ENCODE assay signal across 18 mouse cellular contexts in genomic region chr14:101804119-101804518, GRCm38 (mm10).
A peak's percentile ranks its signal among the peaks of the same experiment; 100 is the strongest.
DNase-seq lines count a peak whose midpoint lies in the region; ATAC-seq and TF ChIP-seq lines count a peak whose summit lies in the region.
"Had no signal": no experiment of that assay in that cellular context is flagged by ENCODE, and none has a peak within 500 bp of the region (broad histone marks: within the 10 kb centered on the region; RNA-seq: fewer than 3 reads in every experiment).

No protein-coding gene starts in this region.

- peak overlapping the region; percentile 63 for H3K27ac ChIP-seq in kidney, adult 2 months (ENCODE audit: insufficient read depth, low read depth, low read length)
- H3K27ac ChIP-seq in lung, postnatal 0 days (ENCODE audit: low read length): peak overlapping the region; percentile 83
- H3K27ac ChIP-seq: forebrain, embryonic 13.5 days; heart, embryonic 13.5 days; hindbrain, embryonic 12.5 days; neural tube, embryonic 15.5 days had no signal

- no peaks in the 10 kb centered on the region for H3K9me3 ChIP-seq in lung, postnatal 0 days (ENCODE audit: low read length)
- H3K9me3 ChIP-seq: forebrain, embryonic 13.5 days; heart, embryonic 13.5 days; hindbrain, embryonic 12.5 days; neural tube, embryonic 15.5 days had no signal

- no peak overlapping the region for H3K4me3 ChIP-seq in kidney, adult 2 months (ENCODE audit: insufficient read depth, low read depth, low read length)
- no peak overlapping the region for H3K4me3 ChIP-seq in lung, postnatal 0 days (ENCODE audit: low read depth, low read length)
- H3K4me3 ChIP-seq: forebrain, embryonic 13.5 days; heart, embryonic 13.5 days; hindbrain, embryonic 12.5 days; neural tube, embryonic 15.5 days had no signal

- H3K36me3 ChIP-seq in kidney, adult 2 months (ENCODE audit: control insufficient read depth, insufficient read depth, low read length): no peaks in the 10 kb centered on the region
- H3K36me3 ChIP-seq in lung, postnatal 0 days (ENCODE audit: insufficient read depth, low read length): no peaks in the 10 kb centered on the region
- H3K36me3 ChIP-seq: heart, embryonic 13.5 days; hindbrain, embryonic 12.5 days; neural tube, embryonic 15.5 days had no signal

- TF ChIP-seq CTCF in kidney, adult 2 months (conservative IDR thresholded peaks at IDR 0.05; ENCODE audit: insufficient read depth, insufficient read length, low read depth, low read length): no peak
- no peak for TF ChIP-seq CTCF in lung, postnatal 0 days (IDR thresholded peaks at IDR 0.05)

- peaks cover 17% of the 10 kb centered on the region for H3K4me1 ChIP-seq in kidney, adult 2 months (ENCODE audit: control insufficient read depth, insufficient read depth, low read length)
- H3K4me1 ChIP-seq in lung, postnatal 0 days (ENCODE audit: insufficient read depth, low read depth, low read length): peaks cover 15% of the 10 kb centered on the region; the same call in 1 of the 2 replicates
- H3K4me1 ChIP-seq: forebrain, embryonic 13.5 days; neural tube, embryonic 15.5 days had no signal

- peak; percentile 90 for TF ChIP-seq EP300 in lung, postnatal 0 days (IDR thresholded peaks at IDR 0.05)

- ATAC-seq in lung, postnatal 0 days: peak; percentile 72
- peak; percentile 87 for ATAC-seq in megakaryocyte progenitor cell, adult 5-6 weeks (replicated peaks; ENCODE audit: poor library complexity)
- ATAC-seq: forebrain, embryonic 13.5 days had no signal

- no peak overlapping the region for H3K9ac ChIP-seq in lung, postnatal 0 days (replicated peaks; ENCODE audit: low read depth)
- H3K9ac ChIP-seq: forebrain, embryonic 13.5 days; heart, embryonic 13.5 days; hindbrain, embryonic 12.5 days; neural tube, embryonic 15.5 days had no signal

- no peak overlapping the region for H3K4me2 ChIP-seq in lung, postnatal 0 days (replicated peaks; ENCODE audit: low read depth, low read length)
- H3K4me2 ChIP-seq: forebrain, embryonic 13.5 days; heart, embryonic 13.5 days; hindbrain, embryonic 12.5 days; midbrain, embryonic 11.5 days; neural tube, embryonic 15.5 days had no signal

- no peak for TF ChIP-seq POLR2A in kidney, adult 2 months (IDR thresholded peaks at IDR 0.05; ENCODE audit: low read depth, low read length)

- no peak for DNase-seq in kidney, adult 2 months
- no peak for DNase-seq in kidney, adult 8-10 months
- DNase-seq in lung, postnatal 0 days (ENCODE audit: low spot score): peak; percentile 72
- no peak for DNase-seq in lung, postnatal 14 days
- no peak for DNase-seq in left cerebral cortex, postnatal 36 days (ENCODE audit: low spot score in 2 of 2)
- no peak for DNase-seq in heart, postnatal 36 days
- DNase-seq: gastrocnemius, postnatal 14 days; kidney, adult 9 months; liver; lung, adult 18-20 months; right cerebral cortex, postnatal 4 days; thymus, postnatal 36 days had no signal

- 65% methylated on average over 4 of the region's 4 CpGs for WGBS in kidney, adult 2 months
- WGBS in lung, postnatal 0 days: 30% methylated on average over 4 of the region's 4 CpGs

- no peaks in the 10 kb centered on the region for H3K27me3 ChIP-seq in kidney, adult 2 months (replicated peaks; ENCODE audit: control insufficient read depth, insufficient read depth, low read length)
- H3K27me3 ChIP-seq in lung, postnatal 0 days (replicated peaks; ENCODE audit: insufficient read depth, low read length): no peaks in the 10 kb centered on the region
- H3K27me3 ChIP-seq: forebrain, embryonic 13.5 days; heart, embryonic 13.5 days; hindbrain, embryonic 12.5 days; neural tube, embryonic 15.5 days had no signal

- intact Hi-C loops in left cerebral cortex, postnatal 36 days (cut with DNase I): no loop called here
- intact Hi-C loops in heart, postnatal 36 days (cut with DNase I): no loop called here
